Mouse (Mus musculus) ES-Bruce4 (cell line): ENCODE results near the gene Ccdc9. TPM values are rescaled to one million over a fixed set of nuclear protein-coding genes. Genes with fewer than 3 reads are reported as not detected.

Experiments
- H3K27ac ChIP-seq: 2 replicates; pipeline ENCODE4 v1.5.1; 2012; ENCODE audit warnings: low read length, inconsistent platforms; ENCODE audit not compliant: insufficient read depth
- H3K27me3 ChIP-seq: 2 replicates; pipeline ENCODE4 v1.6.1; 2012; ENCODE audit warnings: mild to moderate bottlenecking, low read length, inconsistent platforms; ENCODE audit not compliant: control insufficient read depth, poor library complexity, insufficient read depth, severe bottlenecking
- H3K36me3 ChIP-seq: 2 replicates; pipeline ENCODE4 v1.6.1; 2012; ENCODE audit warnings: inconsistent platforms, mild to moderate bottlenecking, low read length, moderate library complexity; ENCODE audit not compliant: control insufficient read depth, poor library complexity, insufficient read depth, severe bottlenecking
- H3K4me1 ChIP-seq: one replicate; pipeline ENCODE4 v1.8.1; 2011; ENCODE audit warnings: low read length; ENCODE audit not compliant: control insufficient read depth, insufficient read depth
- H3K4me3 ChIP-seq: 2 replicates; pipeline ENCODE4 v1.5.1; 2011; ENCODE audit warnings: low read depth, mild to moderate bottlenecking, low read length
- H3K9ac ChIP-seq: 2 replicates; pipeline ENCODE4 v1.6.1; 2012; ENCODE audit warnings: low read depth, mild to moderate bottlenecking, inconsistent platforms; ENCODE audit not compliant: poor library complexity, severe bottlenecking
- H3K9me3 ChIP-seq: replicated peaks from 2 replicates; pipeline ENCODE4 v1.6.1; 2012; ENCODE audit warnings: mild to moderate bottlenecking, low read length, inconsistent platforms; ENCODE audit not compliant: control insufficient read depth, poor library complexity, insufficient read depth, severe bottlenecking
- CTCF ChIP-seq: IDR thresholded peaks from one replicate; pipeline ENCODE4 v1.8.1; 2011; ENCODE audit warnings: low read depth, low read length
- EP300 ChIP-seq: IDR thresholded peaks from 2 replicates; pipeline ENCODE4 v1.6.1; 2011; ENCODE audit warnings: low read depth, low read length; ENCODE audit not compliant: insufficient read depth
- POLR2A ChIP-seq: IDR thresholded peaks from one replicate; pipeline ENCODE4 v1.8.1; 2011; ENCODE audit warnings: low read length; ENCODE audit not compliant: insufficient read depth
- polyA plus RNA-seq: library from polyadenylated mRNA; stranded (reverse); fragments of >200 nt; gene quantifications from 2 replicates; pipeline ENCODE4 v1.2.4, GENCODE M21; 2011; ENCODE audit warnings: low read depth; ENCODE audit not compliant: missing spikeins, insufficient read depth, insufficient read length

Ccdc9 gene
- polyA plus RNA-seq, 1 experiment: 86.6 TPM

GRCm38 (mm10) chr7:16319216-16319615, 32.6 kb upstream of the Ccdc9 start:
- H3K9ac ChIP-seq: no peak overlapping the region
- H3K27me3 ChIP-seq: no peaks in the 10 kb centered on the region
- no peaks in the 10 kb centered on the region for H3K4me1 ChIP-seq
- H3K36me3 ChIP-seq: peaks cover 26% of the 10 kb centered on the region
- H3K9me3 ChIP-seq: no peaks in the 10 kb centered on the region
- TF ChIP-seq POLR2A: no peak
- no peak for TF ChIP-seq EP300
- no peak for TF ChIP-seq CTCF
- no peak overlapping the region for H3K27ac ChIP-seq
- no peak overlapping the region for H3K4me3 ChIP-seq

GRCm38 (mm10) chr7:16317094-16317493, 30.5 kb upstream of the Ccdc9 start:
- Histone ChIP-seq H3K9me3 (no peaks in the 10 kb centered on the region), H3K4me1 (no peaks in the 10 kb centered on the region), H3K4me3 (no peak overlapping the region), H3K27ac (0 out of 2 replicates have a peak overlapping the region, but pooled peaks have one; percentile 25), H3K27me3 (no peaks in the 10 kb centered on the region), H3K36me3 (peaks cover 26% of the 10 kb centered on the region), H3K9ac (peak overlapping the region; percentile 12; the same call in 1 of the 2 replicates)
- TF ChIP-seq EP300 (no peak), CTCF (no peak), POLR2A (no peak)

GRCm38 (mm10) chr7:16315222-16315759, 28.7 kb upstream of the Ccdc9 start:
- Histone ChIP-seq H3K9me3 (no peaks in the 10 kb centered on the region), H3K4me1 (no peaks in the 10 kb centered on the region), H3K36me3 (peaks cover 26% of the 10 kb centered on the region), H3K9ac (no peak overlapping the region), H3K4me3 (no peak overlapping the region), H3K27ac (no peak overlapping the region), H3K27me3 (no peaks in the 10 kb centered on the region)
- TF ChIP-seq EP300 (no peak), POLR2A (no peak), CTCF (no peak)

GRCm38 (mm10) chr7:16314221-16314775, 27.7 kb upstream of the Ccdc9 start:
- Histone ChIP-seq H3K9me3 (no peaks in the 10 kb centered on the region), H3K27ac (peak overlapping the region; percentile 2), H3K4me3 (peak overlapping the region; percentile 54), H3K27me3 (no peaks in the 10 kb centered on the region), H3K36me3 (peaks cover 26% of the 10 kb centered on the region), H3K4me1 (no peaks in the 10 kb centered on the region), H3K9ac (peak overlapping the region; percentile 62)
- TF ChIP-seq POLR2A (no peak), CTCF (no peak), EP300 (no peak)

- Histone ChIP-seq H3K9me3 (no peaks in the 10 kb centered on the region), H3K27me3 (no peaks in the 10 kb centered on the region), H3K36me3 (peaks cover 26% of the 10 kb centered on the region), H3K27ac (peak overlapping the region; percentile 66), H3K4me3 (peak overlapping the region; percentile 99), H3K9ac (peak overlapping the region; percentile 62), H3K4me1 (no peaks in the 10 kb centered on the region)
- TF ChIP-seq POLR2A: no peak
- peak; percentile 10 for TF ChIP-seq CTCF
- TF ChIP-seq EP300: 0 out of 2 replicates have a peak, but pooled peaks have one; percentile 6
These were observed 27.1 kb upstream of the Ccdc9 start for GRCm38 (mm10) chr7:16313481-16314220.

GRCm38 (mm10) chr7:16312672-16313311, 26.2 kb upstream of the Ccdc9 start:
- peak; percentile 62; the same call in 1 of the 2 replicates for TF ChIP-seq EP300
- TF ChIP-seq POLR2A: no peak
- no peak for TF ChIP-seq CTCF
- H3K36me3 ChIP-seq: peaks cover 25% of the 10 kb centered on the region
- H3K4me1 ChIP-seq: no peaks in the 10 kb centered on the region
- no peaks in the 10 kb centered on the region for H3K9me3 ChIP-seq
- no peaks in the 10 kb centered on the region for H3K27me3 ChIP-seq
- peak overlapping the region; percentile 99 for H3K4me3 ChIP-seq
- peak overlapping the region; percentile 66 for H3K27ac ChIP-seq
- H3K9ac ChIP-seq: peak overlapping the region; percentile 84
